Mouse (Mus musculus): ENCODE results near the gene Naaa. TPM values are rescaled to one million over a fixed set of nuclear protein-coding genes. Genes with fewer than 3 reads are reported as not detected.

Gene Naaa
- polyA plus RNA-seq, 1 experiment: 41.2 TPM

GRCm38 (mm10) chr5:92218915-92219793 is 58.8 kb downstream of the Naaa start:
- no peak for DNase-seq (ENCODE audit: extremely low spot score in 1 of 2, low spot score in 1 of 2)

GRCm38 (mm10) chr5:92215308-92215707 is 62.7 kb downstream of the Naaa start, which contains the start of gene U90926:
Gene U90926 (minus strand): TSS chr5:92215408.
- DNase-seq (ENCODE audit: extremely low spot score in 1 of 2, low spot score in 1 of 2): no peak

GRCm38 (mm10) chr5:92212231-92212630 is 65.7 kb downstream of the Naaa start:
- no peak for DNase-seq (ENCODE audit: extremely low spot score in 1 of 2, low spot score in 1 of 2)

DNA sequence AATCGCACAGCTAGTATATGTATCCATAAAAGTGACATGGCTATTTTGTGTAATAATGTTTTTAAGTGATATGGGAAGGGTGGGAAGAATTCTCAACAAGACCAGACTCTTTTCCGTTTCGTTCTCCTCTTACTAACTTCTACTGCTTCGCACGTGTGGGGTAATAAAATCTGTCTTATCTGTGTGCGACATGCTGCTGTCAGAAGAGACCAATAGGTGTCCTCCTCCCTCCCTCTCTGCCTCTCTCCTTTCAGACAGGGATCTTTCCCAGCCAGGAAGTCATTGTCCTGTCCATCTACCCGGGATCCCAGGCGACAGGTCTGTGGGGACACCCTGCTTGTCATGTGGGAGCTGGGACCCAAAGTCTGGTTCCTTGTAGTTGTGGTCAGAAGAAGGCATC is 67.8 kb downstream of the Naaa start:
- DNase-seq (ENCODE audit: extremely low spot score in 1 of 2, low spot score in 1 of 2): no peak

Other genes starting within 250 kb of the Naaa start
- 16.0 and 22.6 TPM in 2 replicates for gene Cdkl2, start 234.3 kb downstream of the Naaa start, polyA plus RNA-seq (2012; rRNA removed)
- gene G3bp2, start 194.5 kb downstream of the Naaa start, polyA plus RNA-seq (2012; rRNA removed): 117 and 131 TPM in 2 replicates
- 50.2 and 50.7 TPM in 2 replicates for gene Uso1, start 140.2 kb downstream of the Naaa start, polyA plus RNA-seq (2012; rRNA removed)
- not detected in 2 replicates for gene U90926, start 62.8 kb downstream of the Naaa start, polyA plus RNA-seq (2012; rRNA removed)
- 1.8 and 2.0 TPM in 2 replicates for gene Ppef2, start 21.9 kb downstream of the Naaa start, polyA plus RNA-seq (2012; rRNA removed)
- gene Sdad1, start 32.3 kb upstream of the Naaa start, polyA plus RNA-seq (2012; rRNA removed): 13.0 and 15.4 TPM in 2 replicates
- 0.15 and 0.22 TPM in 2 replicates for gene Cxcl9, start 49.9 kb upstream of the Naaa start, polyA plus RNA-seq (2012; rRNA removed)
- gene Art3, start 53.7 kb upstream of the Naaa start, polyA plus RNA-seq (2012; rRNA removed): 17.5 and 18.0 TPM in 2 replicates
- gene Cxcl10, start 70.7 kb upstream of the Naaa start, polyA plus RNA-seq (2012; rRNA removed): 1.4 and 1.9 TPM in 2 replicates
- gene Nup54, start 157.0 kb upstream of the Naaa start, polyA plus RNA-seq (2012; rRNA removed): 27.7 and 29.2 TPM in 2 replicates
- gene Scarb2, start 228.7 kb upstream of the Naaa start, polyA plus RNA-seq (2012; rRNA removed): 67.6 TPM in 2 replicates

Data from frontal cortex, adult 2 months (tissue).